Mouse (Mus musculus) ovary, postnatal 36 days (tissue): ENCODE measurements around the gene Dda1.
"Not testable (repeated sequence)": the region's sequence is repeated elsewhere in the genome, so short reads cannot be mapped to it uniquely, and the experiment has no call there.

Experiments used
- DNase-seq: peaks from one replicate; pipeline ENCODE4 v3.0.0; 2022; ENCODE audit warnings: low spot score, mixed read lengths

The Dda1 gene

GRCm38 (mm10) chr8:71468916-71469315 is at the start of gene Dda1:
TSS of gene Dda1 (plus strand) at chr8:71469199.
- peak; percentile 96 for DNase-seq

GRCm38 (mm10) chr8:71422121-71422520 is 46.9 kb upstream of the Dda1 start:
- no peak for DNase-seq

DNA sequence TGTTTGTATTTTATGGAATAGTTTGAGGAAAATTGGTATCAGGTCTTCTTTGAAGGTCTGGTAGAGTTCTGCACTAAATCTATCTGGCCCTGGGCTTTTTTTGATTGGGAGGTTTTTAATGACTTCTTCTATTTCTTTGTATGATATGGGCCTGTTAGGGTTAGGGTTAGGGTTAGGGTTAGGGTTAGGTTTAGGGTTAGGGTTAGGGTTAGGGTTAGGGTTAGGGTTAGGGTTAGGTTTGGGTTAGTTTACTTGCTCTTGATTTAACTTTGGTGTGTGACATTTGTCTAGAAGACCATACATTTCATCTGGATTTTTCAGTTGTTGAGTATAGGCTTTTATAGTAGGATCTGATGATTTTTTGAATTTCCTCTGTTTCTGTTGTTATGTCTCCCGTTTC is 36.1 kb upstream of the Dda1 start:
- DNase-seq: not testable (repeated sequence)

DNA sequence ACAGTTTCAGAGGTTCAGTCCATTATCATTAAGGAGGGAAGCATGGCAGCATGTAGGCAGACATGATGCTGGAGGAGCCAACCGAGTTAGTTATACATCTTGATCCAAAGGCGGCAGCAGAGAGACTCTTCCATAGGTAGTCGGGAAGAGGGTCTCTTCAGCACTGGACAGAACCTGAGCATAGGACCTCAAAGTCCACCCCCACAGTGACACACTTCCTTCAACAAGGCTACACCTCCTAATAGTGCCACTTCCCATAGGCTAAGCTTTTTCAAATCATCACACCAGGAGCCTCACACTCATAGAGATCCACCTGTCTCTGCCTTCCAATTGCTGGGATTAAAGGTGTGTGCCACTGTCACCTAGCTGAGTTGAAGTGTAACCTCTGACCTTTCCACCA is 32.0 kb upstream of the Dda1 start:
- no peak for DNase-seq

- no peak for DNase-seq
Observed at GRCm38 (mm10) chr8:71441404-71441803, 27.6 kb upstream of the Dda1 start.

GRCm38 (mm10) chr8:71445096-71445495 is 23.9 kb upstream of the Dda1 start:
- no peak for DNase-seq

DNA sequence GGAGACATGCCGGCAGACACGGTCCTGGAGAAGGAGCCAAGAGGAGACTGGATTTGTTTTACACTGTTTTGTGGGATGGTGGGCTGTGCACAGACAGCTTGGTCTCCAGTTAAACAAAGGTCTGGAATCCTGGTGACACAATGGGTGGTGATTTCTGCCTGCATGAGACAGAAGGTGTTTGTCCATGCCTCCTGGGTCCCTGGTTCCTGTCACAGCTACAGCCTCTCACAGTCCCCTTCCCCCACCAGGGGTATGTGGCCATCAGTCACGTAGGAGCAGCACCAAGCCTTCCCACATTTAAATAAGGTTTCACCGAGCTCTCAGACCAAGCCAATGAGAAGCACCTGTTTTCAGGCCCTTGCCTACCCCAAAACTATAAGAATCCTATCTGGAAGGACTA is 17.7 kb upstream of the Dda1 start:
- no peak for DNase-seq

DNA sequence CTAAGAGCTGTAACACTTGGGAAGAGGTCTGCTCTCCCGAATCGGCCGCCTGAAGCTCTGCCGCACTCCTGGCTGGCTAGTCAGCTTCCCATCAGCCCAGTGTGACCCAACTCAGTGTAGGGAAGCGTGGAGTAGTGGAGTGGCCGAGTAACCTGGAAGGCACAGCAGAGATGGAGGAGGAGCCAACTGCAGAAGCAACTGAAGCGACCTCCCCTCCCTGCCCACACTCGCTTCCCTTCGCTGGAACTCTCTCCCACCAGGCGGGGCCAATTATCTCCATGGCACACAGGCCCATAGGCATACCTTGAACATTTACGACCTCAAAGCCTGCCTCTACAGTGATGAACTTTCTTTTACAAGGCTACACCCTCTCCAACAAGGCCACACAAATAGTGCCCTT is 17.2 kb upstream of the Dda1 start:
- no peak for DNase-seq

GRCm38 (mm10) chr8:71452669-71453068 is 16.3 kb upstream of the Dda1 start:
- no peak for DNase-seq

DNA sequence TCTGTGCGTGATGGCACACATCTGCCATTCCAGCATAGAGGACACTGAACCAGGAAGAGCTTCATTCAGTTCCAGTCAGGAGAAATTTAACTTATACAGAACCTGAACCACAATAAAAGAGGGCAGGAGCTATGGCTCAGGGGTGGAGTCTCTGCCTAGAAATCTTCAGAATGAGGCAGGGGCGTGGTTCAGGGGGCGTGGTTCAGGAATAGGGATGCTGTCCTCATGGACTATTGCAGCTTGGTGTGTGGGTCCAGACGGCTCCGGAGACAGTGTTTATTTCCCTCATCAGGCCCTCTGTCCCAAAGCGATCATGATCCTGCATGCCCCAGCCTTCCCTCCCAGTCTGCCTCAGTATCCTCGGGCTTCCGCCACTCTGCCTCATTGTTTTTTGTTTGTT is 14.3 kb upstream of the Dda1 start:
- no peak for DNase-seq

DNA sequence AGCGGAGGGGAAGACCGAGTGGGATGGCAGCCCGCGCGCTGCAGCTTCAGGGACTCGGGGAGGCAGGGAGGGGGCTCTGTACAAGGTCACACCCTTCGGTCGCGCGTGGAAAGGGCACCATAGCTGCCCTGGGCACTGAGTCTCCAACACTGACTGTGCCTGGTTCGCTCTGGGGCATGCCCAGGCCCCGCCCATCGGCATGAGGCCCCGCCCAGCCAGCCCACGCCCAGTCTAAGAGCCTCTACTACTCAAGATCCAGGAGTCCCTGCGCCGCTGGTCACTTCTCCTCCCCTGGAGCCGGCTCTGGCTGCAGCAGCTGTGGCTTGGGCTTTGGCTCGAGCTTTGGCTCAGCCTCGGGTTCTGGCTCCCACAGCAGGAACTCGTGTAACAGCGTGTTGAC is 12.1 kb upstream of the Dda1 start:
- peak; percentile 8 for DNase-seq

DNA sequence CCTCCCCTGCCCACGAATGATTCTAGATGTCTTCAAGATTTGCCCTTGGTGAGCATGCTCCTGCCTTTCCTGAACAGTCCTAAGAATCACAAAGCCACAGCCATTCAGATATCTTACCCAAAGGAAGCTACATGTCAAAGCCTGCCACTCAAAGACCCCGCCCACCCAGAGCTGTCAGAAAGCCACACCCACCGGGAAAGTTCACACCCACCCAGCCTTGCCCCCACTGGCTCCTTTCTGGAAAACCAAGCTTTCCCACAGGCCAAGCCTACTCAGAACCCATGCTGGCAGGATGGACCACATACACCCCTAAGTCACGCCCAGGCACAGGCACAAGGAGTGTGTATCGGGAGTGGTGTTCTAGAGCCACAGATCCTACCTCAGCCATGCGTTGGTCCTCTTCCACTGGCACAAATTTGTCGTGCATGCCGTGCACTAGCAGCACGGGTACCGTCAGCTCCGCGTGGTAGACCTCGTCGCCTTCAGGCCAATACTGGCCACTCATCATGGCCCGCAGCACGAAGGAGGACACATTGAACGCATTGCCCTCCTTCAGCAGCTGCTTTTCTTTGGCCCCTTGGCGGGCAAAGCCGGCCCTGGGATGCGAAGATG is 11.2 kb upstream of the Dda1 start:
- peak; percentile 2 for DNase-seq

GRCm38 (mm10) chr8:71460716-71461115 is 8.3 kb upstream of the Dda1 start:
- DNase-seq: no peak

- no peak for DNase-seq
Observed at GRCm38 (mm10) chr8:71461152-71461840, 7.7 kb upstream of the Dda1 start.

- DNase-seq: no peak
Observed at GRCm38 (mm10) chr8:71462191-71462590, 6.8 kb upstream of the Dda1 start.

- peak; percentile 33 for DNase-seq
Observed at GRCm38 (mm10) chr8:71462786-71463185, 6.2 kb upstream of the Dda1 start.

DNA sequence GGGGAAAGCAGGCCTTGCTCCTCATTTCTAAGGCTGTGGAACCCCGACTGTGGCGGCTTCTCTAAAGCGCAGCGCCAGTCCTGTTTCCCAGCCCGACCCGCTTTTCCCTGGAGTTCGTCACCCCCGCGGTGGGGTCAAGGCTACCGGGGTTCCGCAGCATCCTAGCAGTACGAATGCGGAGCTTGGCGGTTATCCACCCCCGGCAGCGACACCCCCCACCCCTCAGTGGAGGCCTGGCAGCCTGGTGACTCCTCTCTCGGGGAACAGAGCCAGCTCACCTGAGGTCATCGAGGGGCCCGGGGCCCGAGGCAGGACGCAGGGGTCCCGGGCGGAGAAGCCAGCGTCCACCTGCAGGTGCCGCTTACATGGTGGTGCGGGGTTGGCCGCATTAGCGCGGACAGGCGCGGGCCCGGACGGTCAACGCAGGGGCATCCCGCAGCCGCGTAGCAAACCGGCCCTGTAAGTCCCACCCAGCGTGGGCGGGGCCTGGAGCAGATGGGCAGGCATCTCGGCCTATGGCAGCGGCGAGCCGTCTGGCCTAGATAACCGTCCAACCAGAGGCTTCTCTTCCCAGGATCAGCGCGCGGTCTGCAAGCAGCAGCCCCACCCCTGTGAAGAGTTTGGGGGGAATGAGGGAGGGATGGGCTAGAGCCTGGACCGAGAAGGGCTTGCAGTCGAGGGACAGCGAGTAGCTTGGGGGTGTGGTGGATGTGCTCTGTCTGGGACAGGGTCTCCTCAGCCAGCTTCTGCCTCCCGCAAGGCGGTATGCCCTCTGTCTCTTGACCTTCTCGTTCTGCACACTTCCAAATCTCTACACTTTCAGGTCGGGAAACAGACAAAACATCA is 5.6 kb upstream of the Dda1 start, which contains the start of gene Abhd8:
Gene Abhd8, minus strand, starts transcription at position 468 of the 846 bp plus-strand sequence.
- peak; percentile 96 for DNase-seq

- DNase-seq: peak; percentile 98
Observed at GRCm38 (mm10) chr8:71464513-71465500, 4.2 kb upstream of the Dda1 start, which contains the start of gene Mrpl34. TSS of gene Mrpl34 (plus strand) at chr8:71464959.

- DNase-seq: no peak
Observed at GRCm38 (mm10) chr8:71465733-71466132, 3.3 kb upstream of the Dda1 start.

DNA sequence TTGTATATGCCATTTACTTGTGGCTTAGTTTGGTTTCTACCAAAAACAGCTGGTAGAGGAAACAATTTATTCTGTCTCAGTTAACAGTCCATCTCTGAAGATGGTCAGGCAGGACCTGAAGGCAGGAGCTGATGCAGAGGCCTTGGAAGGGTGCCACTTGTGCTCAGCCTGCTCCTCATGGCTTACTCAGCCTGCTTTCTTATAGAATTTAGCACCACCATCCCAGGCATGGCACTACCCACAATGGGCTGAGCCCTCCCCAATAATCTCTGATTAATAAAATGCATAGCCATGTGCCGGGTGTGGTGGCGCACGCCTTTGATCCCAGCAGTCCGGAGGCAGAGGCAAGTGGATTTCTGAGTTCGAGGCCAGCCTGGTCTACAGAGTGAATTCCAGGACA is 2.8 kb upstream of the Dda1 start:
- DNase-seq: no peak

- DNase-seq: no peak
Observed at GRCm38 (mm10) chr8:71467201-71467600, 1.8 kb upstream of the Dda1 start.

GRCm38 (mm10) chr8:71468001-71468400 is 998 bp upstream of the Dda1 start:
- DNase-seq: no peak
